Mouse (Mus musculus): ENCODE data around the gene Nek10.
A peak's percentile ranks its signal among the peaks of the same experiment; 100 is the strongest.
"Not testable (repeated sequence)": the region's sequence is repeated elsewhere in the genome, so short reads cannot be mapped to it uniquely, and the experiment has no call there.

The Nek10 gene

DNA sequence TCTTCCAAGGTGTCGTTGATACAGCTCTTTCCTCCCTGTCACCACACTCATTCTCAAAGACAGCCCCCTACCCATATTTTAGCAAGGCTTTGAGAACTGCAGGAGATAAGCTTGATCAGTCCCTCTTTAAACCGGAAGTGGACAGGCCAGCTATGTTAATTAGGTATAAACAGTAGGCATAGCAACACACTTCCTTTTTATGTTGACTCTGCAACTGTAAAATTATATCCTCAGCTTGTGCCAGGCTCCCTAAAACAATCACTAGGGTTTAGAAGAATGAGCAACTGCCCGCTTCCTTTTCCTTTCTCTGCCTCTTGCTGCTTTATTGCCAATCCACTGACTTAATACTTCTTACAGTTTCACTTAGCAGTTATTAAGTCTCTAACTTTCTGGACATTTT, 67.2 kb downstream of the Nek10 start:
- DNase-seq (ENCODE audit: low read depth, low spot score) = no peak

DNA sequence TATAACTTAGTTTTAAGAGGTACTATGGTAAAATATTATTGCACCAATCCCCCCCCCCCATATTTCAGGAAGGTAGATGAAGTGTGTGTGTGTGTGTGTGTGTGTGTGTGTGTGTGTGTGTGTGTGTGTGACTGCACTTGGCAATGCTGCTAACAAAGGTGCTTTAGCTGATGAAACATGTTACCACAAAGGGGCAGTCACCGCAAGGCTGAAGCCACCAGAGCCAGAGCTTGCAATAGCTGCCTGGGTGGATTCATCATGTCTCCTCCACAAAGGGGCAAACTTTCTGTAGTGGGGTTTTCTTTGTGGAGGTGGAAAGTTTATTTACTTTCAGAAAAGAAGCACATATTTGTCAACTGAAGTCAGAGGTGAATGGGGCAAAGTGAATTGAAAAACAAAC, 67.9 kb downstream of the Nek10 start:
- no peak for DNase-seq (ENCODE audit: low read depth, low spot score)

- DNase-seq (ENCODE audit: low read depth, low spot score) = no peak
Measured at GRCm38 (mm10) chr14:14871700-14872099, 68.5 kb downstream of the Nek10 start.

DNA sequence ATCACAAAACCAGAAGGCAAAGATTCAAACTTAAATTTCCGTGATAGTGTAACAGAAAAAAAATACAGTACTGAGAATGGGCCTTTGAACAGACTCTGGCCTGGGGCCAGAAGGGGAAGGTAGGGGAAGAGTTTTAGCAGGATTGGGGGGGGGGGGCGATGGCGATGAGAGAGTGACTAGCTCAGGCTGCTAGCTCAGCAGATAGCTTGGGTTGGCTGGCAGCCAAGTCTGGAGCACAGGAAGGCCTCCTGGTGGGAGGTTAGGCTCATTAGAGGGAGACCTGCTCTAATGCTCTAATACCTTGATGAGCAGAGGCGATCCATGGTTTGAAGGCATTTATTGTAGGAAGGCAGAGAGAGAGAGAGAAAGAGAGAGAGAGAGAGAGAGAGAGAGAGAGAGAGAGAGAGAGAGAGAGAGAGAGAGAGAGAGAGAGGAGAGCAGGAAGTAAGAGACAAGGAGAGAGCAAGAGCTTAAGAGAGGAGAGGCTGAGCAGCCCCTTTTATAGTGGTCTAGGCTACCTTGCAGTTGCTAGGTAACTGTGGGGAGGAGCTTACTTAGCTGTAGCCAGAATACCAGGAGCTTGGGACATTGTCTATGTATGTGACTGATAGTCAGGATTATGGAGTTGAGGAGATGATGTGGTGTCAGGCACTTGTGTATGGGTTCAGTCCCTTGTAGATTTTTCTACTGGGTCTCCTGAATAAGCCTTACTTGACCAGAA, 90.9 kb downstream of the Nek10 start:
- DNase-seq (ENCODE audit: low read depth, low spot score) = peak; percentile 26

GRCm38 (mm10) chr14:14894776-14895175, 91.6 kb downstream of the Nek10 start:
- no peak for DNase-seq (ENCODE audit: low read depth, low spot score)

- DNase-seq (ENCODE audit: low read depth, low spot score) = no peak
Measured at GRCm38 (mm10) chr14:14895363-14895762, 92.1 kb downstream of the Nek10 start.

- no peak for DNase-seq (ENCODE audit: low read depth, low spot score)
Measured at GRCm38 (mm10) chr14:14896399-14897136, 93.4 kb downstream of the Nek10 start.

DNA sequence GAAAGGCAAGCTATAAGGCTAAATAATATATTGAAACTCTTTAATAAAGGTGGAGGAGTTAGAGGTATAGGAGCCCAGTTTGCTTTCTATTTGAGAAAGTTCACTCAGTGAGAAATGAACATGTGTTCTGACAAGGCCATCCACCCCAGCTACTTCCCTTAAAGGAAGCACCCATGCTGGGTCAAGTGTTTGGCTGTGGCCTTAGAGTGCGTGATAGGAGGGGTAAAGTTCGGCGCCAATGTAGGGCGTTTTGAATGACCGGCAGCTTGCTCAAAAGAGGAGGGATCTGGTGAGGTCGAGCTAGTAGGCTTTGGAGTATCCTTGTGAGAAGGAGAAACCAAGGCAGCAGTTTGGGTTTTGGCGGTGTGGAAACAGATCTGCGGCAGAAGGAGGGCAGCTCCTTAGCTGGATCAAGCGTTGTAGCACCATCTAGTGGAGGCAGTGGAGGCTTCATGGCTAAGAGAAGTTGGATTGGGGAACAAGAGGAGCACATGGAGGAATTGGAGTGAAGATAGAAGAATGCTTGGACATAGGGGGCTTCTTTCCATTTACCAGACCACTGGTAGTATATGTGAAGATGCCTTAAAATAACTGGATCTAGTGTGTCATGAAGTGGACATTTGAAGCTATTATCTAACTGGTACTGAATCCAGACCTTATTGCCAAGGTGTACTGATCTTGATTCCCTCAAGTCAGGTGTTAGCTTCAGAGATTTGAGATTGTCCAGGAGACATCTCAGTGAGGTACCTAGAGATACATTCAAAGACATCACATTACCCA, 101.7 kb downstream of the Nek10 start:
- DNase-seq (ENCODE audit: low read depth, low spot score) = peak; percentile 52

GRCm38 (mm10) chr14:14905530-14905852, 102.3 kb downstream of the Nek10 start:
- no peak for DNase-seq (ENCODE audit: low read depth, low spot score)

DNA sequence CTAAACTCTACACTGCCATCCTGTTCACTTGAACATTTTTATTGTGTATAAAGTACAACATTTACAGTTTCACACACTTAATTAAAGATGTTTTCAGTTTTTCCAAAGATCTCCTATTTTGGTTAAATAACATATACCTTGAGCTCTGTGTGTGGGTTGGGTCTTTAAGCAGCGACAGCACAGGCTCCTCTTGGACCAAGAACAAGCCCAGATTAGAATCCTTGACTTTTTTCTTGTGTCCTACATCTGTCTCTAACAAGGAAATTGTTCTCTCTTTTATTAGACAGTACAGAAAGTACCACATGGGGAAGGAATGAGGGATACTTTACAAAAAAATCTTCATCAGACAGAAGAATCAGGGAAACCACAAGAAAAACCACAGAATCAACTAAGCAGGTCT, 122.4 kb downstream of the Nek10 start:
- DNase-seq (ENCODE audit: low read depth, low spot score) = no peak

DNA sequence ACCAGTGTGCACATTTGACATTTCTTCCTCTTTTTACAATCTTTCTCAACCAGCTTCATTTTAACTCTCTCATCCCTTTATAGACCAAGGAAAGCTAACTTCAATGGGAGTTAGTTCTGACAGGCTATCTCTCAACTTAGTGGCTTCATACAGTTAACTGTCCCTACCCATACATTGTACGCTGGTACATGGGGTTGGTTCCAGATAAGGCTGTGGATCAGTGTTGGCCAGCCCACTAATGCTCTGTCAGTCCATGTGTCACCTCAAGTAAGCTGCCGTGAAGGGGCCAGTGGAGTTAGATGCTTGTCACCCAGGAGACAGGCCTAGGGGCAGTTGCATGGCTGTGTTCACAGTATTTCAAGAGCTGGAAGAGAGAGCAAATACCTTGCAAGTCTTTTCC, 124.3 kb downstream of the Nek10 start:
- DNase-seq (ENCODE audit: low read depth, low spot score) = no peak

DNA sequence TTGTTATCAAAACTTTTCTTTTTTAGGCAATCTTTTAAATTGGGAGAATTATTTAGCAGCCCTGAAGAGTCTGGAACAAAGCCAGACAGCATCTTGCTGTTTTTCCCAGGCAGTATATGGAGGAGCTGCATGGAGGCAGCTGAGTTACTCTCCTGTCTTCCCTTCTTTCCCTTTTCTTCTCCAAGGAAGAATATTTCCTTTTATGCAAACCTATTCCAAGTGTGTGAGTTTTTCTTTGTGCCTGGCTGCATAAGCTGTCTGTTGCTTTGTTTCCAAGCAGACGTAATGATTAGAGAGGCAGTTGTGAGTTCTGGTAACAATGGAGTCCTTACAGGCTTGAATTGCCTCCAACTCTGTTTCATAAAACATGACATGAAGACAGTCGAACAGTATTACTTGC, 131.8 kb downstream of the Nek10 start:
- DNase-seq (ENCODE audit: low read depth, low spot score) = no peak

DNA sequence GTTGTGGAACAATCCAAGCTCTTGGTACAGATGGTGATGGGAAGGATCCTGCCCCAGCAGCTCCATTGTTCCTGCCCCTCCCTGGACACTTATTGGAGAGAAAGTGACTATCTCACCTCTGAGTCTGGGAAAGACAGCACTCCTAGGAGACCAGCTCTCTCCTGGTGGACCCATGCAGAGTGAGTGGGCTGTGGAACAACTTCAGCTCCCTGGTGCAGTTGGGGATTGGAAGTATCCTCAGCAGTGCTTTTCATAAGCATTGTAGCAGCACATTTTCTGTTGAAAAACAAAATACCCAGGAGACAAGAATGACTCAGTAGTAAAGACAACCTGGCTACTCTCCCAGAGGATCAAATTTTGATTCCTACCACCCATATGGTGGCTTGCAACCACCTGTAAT, 142.7 kb downstream of the Nek10 start:
- no peak for DNase-seq (ENCODE audit: low read depth, low spot score)

DNA sequence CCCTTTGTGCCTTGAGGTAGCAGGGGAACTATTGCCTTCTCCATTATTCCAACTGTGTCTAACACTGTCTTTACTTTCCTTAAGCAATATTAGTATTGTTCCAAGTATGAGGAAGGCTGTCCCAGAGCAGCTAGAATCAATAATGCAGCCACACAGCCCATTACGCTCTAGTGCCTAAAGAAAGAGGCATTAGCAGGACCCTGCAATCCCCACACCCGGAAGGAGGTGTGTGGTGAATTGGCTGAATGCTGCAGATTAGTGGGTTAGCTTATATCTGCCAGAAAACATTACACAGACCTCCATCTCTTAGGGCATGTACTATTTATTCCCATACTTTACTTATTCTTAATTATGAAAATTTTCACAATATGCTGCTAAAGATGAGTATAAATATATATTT, 145.8 kb downstream of the Nek10 start:
- DNase-seq (ENCODE audit: low read depth, low spot score) = no peak

DNA sequence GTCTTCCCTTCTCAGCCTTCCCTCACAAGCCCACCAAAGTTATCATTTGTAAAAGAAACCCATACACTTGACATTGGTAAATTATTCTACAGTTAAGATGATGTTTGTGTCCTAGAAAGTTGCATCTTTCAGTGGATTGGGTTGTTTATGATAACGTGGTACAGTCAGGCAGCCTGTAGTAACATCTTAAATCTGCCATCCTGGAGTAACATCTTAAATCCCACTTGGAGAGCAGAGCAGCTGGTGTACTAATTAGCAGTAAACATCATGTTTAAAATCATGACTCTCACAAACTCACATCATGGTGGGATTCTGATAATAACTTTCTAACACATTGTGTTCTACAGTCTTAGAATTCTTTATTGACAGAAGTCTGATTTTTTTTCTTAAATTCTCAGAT, 148.6 kb downstream of the Nek10 start:
- DNase-seq (ENCODE audit: low read depth, low spot score) = no peak

DNA sequence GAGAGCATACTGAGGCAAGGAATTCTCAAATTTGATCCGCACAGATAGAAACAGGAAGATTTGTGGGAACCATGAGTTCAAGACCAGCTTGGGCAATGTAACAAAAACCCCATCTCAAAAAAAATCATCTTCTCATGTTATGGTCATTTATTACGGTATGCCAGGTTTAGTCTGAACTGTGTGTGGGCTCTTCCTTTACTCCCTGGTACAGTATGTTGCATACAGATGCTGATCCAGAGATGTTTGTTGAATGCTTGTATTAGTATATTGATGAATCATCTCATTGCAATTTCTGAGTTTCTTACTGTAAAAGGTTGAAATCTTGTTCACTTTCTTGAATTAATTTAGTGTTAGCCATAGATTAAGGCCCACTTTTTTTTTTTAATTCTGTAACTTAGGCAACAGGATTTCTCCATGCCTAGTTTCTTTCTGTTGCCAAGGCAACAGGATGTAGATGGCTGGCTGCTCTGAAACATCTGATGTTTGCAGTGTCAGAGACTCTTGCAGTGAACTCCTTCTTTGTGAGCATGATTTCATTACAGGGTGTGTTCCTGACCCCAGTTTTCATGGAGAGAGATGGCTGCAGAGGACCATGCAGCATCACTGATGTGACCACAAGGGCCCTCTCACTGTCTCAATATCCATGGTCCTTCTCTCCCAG, 156.7 kb downstream of the Nek10 start:
- no peak for DNase-seq (ENCODE audit: low read depth, low spot score)

- no peak for DNase-seq (ENCODE audit: low read depth, low spot score)
Measured at GRCm38 (mm10) chr14:14960441-14960988, 157.3 kb downstream of the Nek10 start.

- no peak for DNase-seq (ENCODE audit: low read depth, low spot score)
Measured at GRCm38 (mm10) chr14:14970633-14971032, 167.4 kb downstream of the Nek10 start.

DNA sequence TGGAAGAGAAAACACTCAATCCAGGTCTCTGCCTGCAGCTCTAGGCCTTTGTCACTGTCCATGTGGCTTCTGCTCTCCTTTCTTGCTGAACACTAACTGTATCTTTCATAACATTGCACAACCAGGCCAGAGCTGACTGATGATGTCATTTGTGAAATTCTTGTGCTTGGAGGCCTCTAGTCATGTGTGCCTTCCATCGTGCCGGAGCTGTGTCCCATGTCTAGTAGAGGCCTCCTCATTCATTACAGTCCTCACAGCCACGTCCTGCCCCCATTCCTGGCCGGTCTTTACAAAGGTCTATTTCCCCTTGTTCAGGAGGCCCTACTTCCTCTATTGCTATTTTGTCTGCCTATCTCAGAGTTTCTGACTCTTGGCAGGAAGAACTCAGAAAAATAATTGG, 167.8 kb downstream of the Nek10 start:
- DNase-seq (ENCODE audit: low read depth, low spot score) = no peak

DNA sequence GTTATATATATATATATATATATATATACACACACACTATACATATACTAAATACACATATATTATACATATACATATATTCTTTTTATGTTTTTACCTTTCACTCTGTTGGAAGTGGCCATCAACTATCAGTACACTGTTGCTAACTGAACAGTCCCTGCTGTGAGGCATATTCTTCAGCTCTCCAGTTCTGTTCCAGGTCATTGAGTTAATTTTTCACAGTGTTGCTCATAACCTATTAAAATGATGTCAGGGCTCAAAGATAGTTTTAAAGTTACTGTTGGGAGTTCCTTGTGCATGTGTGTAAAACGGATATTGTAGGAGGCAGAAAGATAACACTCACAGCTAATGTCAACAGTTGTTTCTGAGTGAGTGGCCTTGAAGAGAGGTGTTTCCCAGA, 170.9 kb downstream of the Nek10 start:
- no peak for DNase-seq (ENCODE audit: low read depth, low spot score)

GRCm38 (mm10) chr14:14984106-14984505, 180.9 kb downstream of the Nek10 start:
- not testable (repeated sequence) for DNase-seq (ENCODE audit: low read depth, low spot score)
